Mouse (Mus musculus) heart, postnatal 25 days (tissue): ENCODE results near the gene Hgfac. TPM values are rescaled to one million over a fixed set of nuclear protein-coding genes. Genes with fewer than 3 reads are reported as not detected.
A peak's percentile ranks its signal among the peaks of the same experiment; 100 is the strongest.

Experiments used
- DNase-seq: peaks from one replicate; pipeline ENCODE4 v3.0.0; 2022; ENCODE audit warnings: low spot score
- intact Hi-C: fragments of 180-260 bp; cut with DNase I; formaldehyde crosslinking; loops from one replicate; pipeline ENCODE4 v1.15.1; 2025
- microRNA-seq: library from miRNA; unstranded; fragments of <30 nt; microRNA quantifications from one replicate; pipeline ENCODE4 v1.2.0, GENCODE M21; 2022
- total RNA-seq, 2 experiments: library from RNA; stranded (reverse); gene quantifications; 2 replicates each; pipeline ENCODE4 v1.2.3; 2021

The Hgfac gene
- total RNA-seq, 2 experiments from 2014 or later = 0.34 TPM

GRCm38 (mm10) chr5:35088785-35089613 is 47.7 kb downstream of the Hgfac start:
- intact Hi-C loops = loop anchor here (5.0 kb wide), 1 partner anchor 37 kb away; no protein-coding TSS in a partner anchor
- no peak for DNase-seq

- DNase-seq = no peak
- intact Hi-C loops = loop anchor here (5.0 kb wide), 1 partner anchor 37 kb away; no protein-coding TSS in a partner anchor
Measured at GRCm38 (mm10) chr5:35089614-35089963, 48.3 kb downstream of the Hgfac start.

GRCm38 (mm10) chr5:35091636-35092035 is 50.3 kb downstream of the Hgfac start:
- no peak for DNase-seq
- intact Hi-C loops = no loop called here

Small RNA genes lying within 50 kb of the gene (microRNA-seq; reads per million reads assigned to microRNA genes)
- 6.1 reads per million, percentile 17 among the genes with 10 or more reads in this experiment for gene Mir3097

Other genes with a start within 250 kb of the Hgfac start
- gene Msantd1, start 133.5 kb upstream of the Hgfac start, total RNA-seq = under 1 TPM; 0.52 to 0.61 TPM
- 10 to 100 TPM; 16.0 to 16.2 TPM for gene Rgs12, start 92.1 kb upstream of the Hgfac start, total RNA-seq
- 10 to 100 TPM; 34.5 to 43.8 TPM for gene Dok7, start 15.3 kb downstream of the Hgfac start, total RNA-seq
- 10 to 100 TPM; 46.7 to 47.3 TPM for gene Lrpap1, start 64.3 kb downstream of the Hgfac start, total RNA-seq
- gene Adra2c, start 236.8 kb downstream of the Hgfac start, total RNA-seq = under 1 TPM; 0.34 to 0.47 TPM